Mouse (Mus musculus): ENCODE data around the gene Tmf1. TPM values are rescaled to one million over a fixed set of nuclear protein-coding genes. Genes with fewer than 3 reads are reported as not detected.

Tmf1 gene
- total and polyA plus RNA-seq, 3 experiments, result 2.7 to 43.6 (median 35.7) TPM

- Histone ChIP-seq H3K27ac (no peak overlapping the region), H3K79me2 (replicated peaks; ENCODE audit: control insufficient read depth, insufficient read depth, low read length) (no peaks in the 10 kb centered on the region), H3K36me3 (ENCODE audit: control insufficient read depth, insufficient read depth, low read length) (peaks cover 7% of the 10 kb centered on the region), H3K4me1 (ENCODE audit: control insufficient read depth, insufficient read depth, low read length) (peaks cover 5% of the 10 kb centered on the region), H3K9ac (ENCODE audit: low read depth, low read length) (no peak overlapping the region), H3K4me3 (no peak overlapping the region), H3K27me3 (ENCODE audit: control insufficient read depth, insufficient read depth, low read length) (no peaks in the 10 kb centered on the region)
- no peak for DNase-seq
- WGBS, result 64% methylated on average over 7 of the region's 7 CpGs
- no peak for TF ChIP-seq POLR2A (IDR thresholded peaks at IDR 0.05; ENCODE audit: insufficient read depth, low read depth, low read length)
- no peak for TF ChIP-seq CTCF (IDR thresholded peaks at IDR 0.05)
- TF ChIP-seq EP300 (IDR thresholded peaks at IDR 0.05; ENCODE audit: insufficient read depth, low read depth, low read length), result no peak
- intact Hi-C loops (cut with DNase I), result loop anchor here (10.0 kb wide), 1 partner anchor 273 kb away; no protein-coding TSS in a partner anchor
These were observed 37.1 kb downstream of the Tmf1 start for GRCm38 (mm10) chr6:97141811-97142210.

DNA sequence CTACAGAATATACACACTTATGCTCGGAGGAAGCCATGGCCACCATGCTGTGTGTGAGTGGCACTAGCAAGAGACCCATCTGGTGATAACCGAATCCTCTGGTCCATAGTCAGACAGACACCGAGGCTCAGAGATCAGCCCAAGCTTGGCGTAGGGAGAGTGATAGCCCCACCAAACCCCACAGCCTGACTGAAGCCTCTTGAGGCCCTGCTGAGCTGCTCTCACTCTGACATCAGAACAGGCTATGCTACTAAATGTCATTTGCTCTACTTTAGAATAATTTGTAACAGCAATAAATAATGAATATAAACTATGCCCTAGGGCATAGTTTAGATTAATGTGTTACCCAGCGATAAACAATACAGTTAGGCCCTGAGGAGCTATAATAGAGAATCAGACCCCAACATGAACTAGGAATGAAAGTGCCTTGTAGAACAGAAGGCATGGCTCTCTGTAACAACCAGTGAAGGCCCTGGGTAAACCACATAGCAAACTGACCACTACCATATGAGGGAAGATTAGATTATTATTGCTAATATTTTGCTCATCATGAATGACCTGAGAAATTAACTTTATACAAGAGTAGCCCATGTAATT, 46.1 kb downstream of the Tmf1 start:
- Histone ChIP-seq H3K9ac (ENCODE audit: low read depth, low read length) (no peak overlapping the region), H3K27ac (no peak overlapping the region), H3K27me3 (ENCODE audit: control insufficient read depth, insufficient read depth, low read length) (no peaks in the 10 kb centered on the region), H3K4me1 (ENCODE audit: control insufficient read depth, insufficient read depth, low read length) (no peaks in the 10 kb centered on the region), H3K36me3 (ENCODE audit: control insufficient read depth, insufficient read depth, low read length) (no peaks in the 10 kb centered on the region; the same call in 1 of the 2 replicates), H3K4me3 (no peak overlapping the region), H3K79me2 (replicated peaks; ENCODE audit: control insufficient read depth, insufficient read depth, low read length) (no peaks in the 10 kb centered on the region)
- intact Hi-C loops (cut with DNase I), result no loop called here
- DNase-seq, result no peak
- WGBS, result 93% methylated on average over 5 of the region's 5 CpGs
- no peak for TF ChIP-seq POLR2A (IDR thresholded peaks at IDR 0.05; ENCODE audit: insufficient read depth, low read depth, low read length)
- no peak for TF ChIP-seq CTCF (IDR thresholded peaks at IDR 0.05)
- no peak for TF ChIP-seq EP300 (IDR thresholded peaks at IDR 0.05; ENCODE audit: insufficient read depth, low read depth, low read length)

DNA sequence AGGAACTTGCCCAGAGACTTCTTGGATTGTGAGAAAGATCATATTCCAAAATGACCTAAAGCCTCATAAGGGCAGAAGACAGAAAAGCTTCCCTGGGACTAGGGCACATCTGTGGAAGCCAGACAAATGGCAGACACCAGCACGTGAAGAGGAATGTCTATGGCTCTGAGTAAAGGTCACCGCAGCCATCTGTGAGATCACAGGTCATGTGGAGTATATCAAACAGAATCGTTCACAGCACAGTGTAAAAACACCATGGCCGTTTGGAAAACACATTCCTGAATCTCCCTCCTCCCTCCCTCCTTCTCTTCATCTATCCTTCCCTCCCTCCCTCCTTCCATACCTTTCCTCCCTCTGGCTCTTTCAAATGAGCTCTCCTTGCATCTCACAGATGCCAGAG, 47.1 kb downstream of the Tmf1 start:
- no peak overlapping the region for H3K27ac ChIP-seq
- H3K4me3 ChIP-seq, result no peak overlapping the region
- intact Hi-C loops (cut with DNase I), result no loop called here
- no peak for DNase-seq
- WGBS, result 50% methylated on average over 4 of the region's 4 CpGs
- no peak overlapping the region for H3K9ac ChIP-seq (ENCODE audit: low read depth, low read length)
- H3K27me3 ChIP-seq (ENCODE audit: control insufficient read depth, insufficient read depth, low read length), result no peaks in the 10 kb centered on the region
- no peak for TF ChIP-seq POLR2A (IDR thresholded peaks at IDR 0.05; ENCODE audit: insufficient read depth, low read depth, low read length)
- no peak for TF ChIP-seq EP300 (IDR thresholded peaks at IDR 0.05; ENCODE audit: insufficient read depth, low read depth, low read length)
- no peak for TF ChIP-seq CTCF (IDR thresholded peaks at IDR 0.05)
- no peaks in the 10 kb centered on the region for H3K79me2 ChIP-seq (replicated peaks; ENCODE audit: control insufficient read depth, insufficient read depth, low read length)
- H3K36me3 ChIP-seq (ENCODE audit: control insufficient read depth, insufficient read depth, low read length), result no peaks in the 10 kb centered on the region; the same call in 1 of the 2 replicates
- H3K4me1 ChIP-seq (ENCODE audit: control insufficient read depth, insufficient read depth, low read length), result no peaks in the 10 kb centered on the region

DNA sequence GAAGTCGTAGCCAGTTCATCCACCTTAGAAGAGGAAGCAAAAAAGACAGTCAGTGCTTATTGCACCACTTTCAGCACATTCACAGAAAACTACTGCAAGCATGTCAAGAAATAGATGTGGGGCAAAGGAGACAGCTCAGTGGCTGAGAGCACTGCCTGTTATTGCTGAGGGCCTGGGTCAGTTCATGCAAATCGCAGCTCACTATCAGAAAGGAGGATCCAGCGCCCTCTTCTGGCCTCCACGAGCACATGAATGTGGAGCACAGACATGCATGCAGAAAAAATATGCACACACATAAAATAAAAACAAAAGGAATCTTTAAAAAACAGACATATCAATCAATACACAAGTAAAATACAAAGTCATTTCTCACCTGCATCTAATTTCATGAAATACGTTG, 47.9 kb downstream of the Tmf1 start:
- no peak overlapping the region for H3K27ac ChIP-seq
- H3K4me3 ChIP-seq, result no peak overlapping the region
- no peak overlapping the region for H3K9ac ChIP-seq (ENCODE audit: low read depth, low read length)
- no peaks in the 10 kb centered on the region for H3K27me3 ChIP-seq (ENCODE audit: control insufficient read depth, insufficient read depth, low read length)
- no peaks in the 10 kb centered on the region; the same call in 1 of the 2 replicates for H3K79me2 ChIP-seq (replicated peaks; ENCODE audit: control insufficient read depth, insufficient read depth, low read length)
- DNase-seq, result no peak
- TF ChIP-seq EP300 (IDR thresholded peaks at IDR 0.05; ENCODE audit: insufficient read depth, low read depth, low read length) (no peak), CTCF (IDR thresholded peaks at IDR 0.05) (peak; percentile 25; the same call in 1 of the 2 replicates)
- no peaks in the 10 kb centered on the region for H3K4me1 ChIP-seq (ENCODE audit: control insufficient read depth, insufficient read depth, low read length)
- intact Hi-C loops (cut with DNase I), result no loop called here
- WGBS, result 84% methylated on average over 5 of the region's 5 CpGs
- H3K36me3 ChIP-seq (ENCODE audit: control insufficient read depth, insufficient read depth, low read length), result no peaks in the 10 kb centered on the region; the same call in 1 of the 2 replicates

DNA sequence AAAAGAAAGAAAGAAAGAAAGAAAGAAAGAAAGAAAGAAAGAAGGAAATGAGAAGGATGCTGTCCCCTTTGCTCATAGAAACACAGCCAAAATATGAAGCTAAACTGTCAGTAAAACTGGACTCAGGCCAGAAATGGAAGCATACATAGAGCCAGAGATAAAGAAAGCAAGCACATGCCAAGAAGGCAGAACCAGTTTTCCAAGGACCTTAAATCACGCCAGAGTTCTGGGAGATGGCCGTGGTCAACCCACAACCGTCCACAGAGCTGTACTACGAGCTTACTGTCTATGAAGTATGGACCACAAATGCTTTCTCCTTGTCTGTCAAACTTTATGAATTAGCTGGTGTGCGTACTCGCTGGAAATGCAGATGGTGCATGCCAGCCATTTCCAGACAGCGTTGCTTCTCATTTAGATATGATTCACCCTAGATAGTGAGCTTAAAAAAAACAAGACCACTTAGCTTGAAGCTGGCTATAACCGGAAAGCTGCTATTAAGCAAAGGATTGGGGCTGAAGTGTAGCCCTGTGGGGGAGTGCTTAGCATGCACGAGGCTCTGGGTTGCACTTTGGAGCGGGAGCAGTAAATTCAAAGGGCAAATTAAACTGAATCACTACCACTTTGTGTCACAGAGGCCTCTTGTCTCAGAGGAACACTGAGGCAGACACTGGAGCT, 54.4 kb downstream of the Tmf1 start:
- Histone ChIP-seq H3K9ac (ENCODE audit: low read depth, low read length) (no peak overlapping the region), H3K79me2 (replicated peaks; ENCODE audit: control insufficient read depth, insufficient read depth, low read length) (no peaks in the 10 kb centered on the region; the same call in 1 of the 2 replicates), H3K4me3 (no peak overlapping the region), H3K36me3 (ENCODE audit: control insufficient read depth, insufficient read depth, low read length) (no peaks in the 10 kb centered on the region), H3K27ac (no peak overlapping the region), H3K4me1 (ENCODE audit: control insufficient read depth, insufficient read depth, low read length) (no peaks in the 10 kb centered on the region), H3K27me3 (ENCODE audit: control insufficient read depth, insufficient read depth, low read length) (no peaks in the 10 kb centered on the region)
- intact Hi-C loops (cut with DNase I), result no loop called here
- WGBS, result 53% methylated on average over 10 of the region's 10 CpGs
- DNase-seq, result no peak
- TF ChIP-seq EP300 (IDR thresholded peaks at IDR 0.05; ENCODE audit: insufficient read depth, low read depth, low read length) (no peak), CTCF (IDR thresholded peaks at IDR 0.05) (no peak), POLR2A (IDR thresholded peaks at IDR 0.05; ENCODE audit: insufficient read depth, low read depth, low read length) (no peak)

GRCm38 (mm10) chr6:97120922-97121321, 58.0 kb downstream of the Tmf1 start:
- H3K36me3 ChIP-seq (ENCODE audit: control insufficient read depth, insufficient read depth, low read length), result no peaks in the 10 kb centered on the region
- no peak overlapping the region for H3K27ac ChIP-seq
- intact Hi-C loops (cut with DNase I), result no loop called here
- no peak overlapping the region for H3K9ac ChIP-seq (ENCODE audit: low read depth, low read length)
- no peaks in the 10 kb centered on the region for H3K4me1 ChIP-seq (ENCODE audit: control insufficient read depth, insufficient read depth, low read length)
- no peaks in the 10 kb centered on the region for H3K27me3 ChIP-seq (ENCODE audit: control insufficient read depth, insufficient read depth, low read length)
- TF ChIP-seq CTCF (IDR thresholded peaks at IDR 0.05) (no peak), POLR2A (IDR thresholded peaks at IDR 0.05; ENCODE audit: insufficient read depth, low read depth, low read length) (no peak), EP300 (IDR thresholded peaks at IDR 0.05; ENCODE audit: insufficient read depth, low read depth, low read length) (no peak)
- H3K4me3 ChIP-seq, result no peak overlapping the region
- DNase-seq, result no peak
- H3K79me2 ChIP-seq (replicated peaks; ENCODE audit: control insufficient read depth, insufficient read depth, low read length), result no peaks in the 10 kb centered on the region
- 66% methylated on average over 4 of the region's 4 CpGs for WGBS
